Mouse (Mus musculus): ENCODE data around the gene Tcf3.
A peak's percentile ranks its signal among the peaks of the same experiment; 100 is the strongest.

Gene Tcf3

GRCm38 (mm10) chr10:80384115-80384639 lies 49.3 kb downstream of the Tcf3 start:
- no peak for DNase-seq

GRCm38 (mm10) chr10:80383431-80383830 lies 50.0 kb downstream of the Tcf3 start:
- DNase-seq: no peak

GRCm38 (mm10) chr10:80382641-80383365 lies 50.6 kb downstream of the Tcf3 start:
- no peak for DNase-seq

- no peak for DNase-seq
These were observed 55.7 kb downstream of the Tcf3 start for GRCm38 (mm10) chr10:80377716-80378115.

- DNase-seq: peak; percentile 84
These were observed 57.3 kb downstream of the Tcf3 start for GRCm38 (mm10) chr10:80376160-80376559.

GRCm38 (mm10) chr10:80374063-80374462 lies 59.4 kb downstream of the Tcf3 start:
- peak; percentile 75 for DNase-seq

GRCm38 (mm10) chr10:80372706-80373105 lies 60.7 kb downstream of the Tcf3 start:
- no peak for DNase-seq

GRCm38 (mm10) chr10:80371983-80372382 lies 61.5 kb downstream of the Tcf3 start:
- no peak for DNase-seq

- DNase-seq: peak; percentile 68
These were observed 62.0 kb downstream of the Tcf3 start for GRCm38 (mm10) chr10:80371411-80371966.

- no peak for DNase-seq
These were observed 63.3 kb downstream of the Tcf3 start for GRCm38 (mm10) chr10:80369995-80370747.

GRCm38 (mm10) chr10:80368392-80368791 lies 65.1 kb downstream of the Tcf3 start:
- DNase-seq: no peak

- no peak for DNase-seq
These were observed 65.5 kb downstream of the Tcf3 start for GRCm38 (mm10) chr10:80367954-80368353.

GRCm38 (mm10) chr10:80365736-80366135 lies 67.7 kb downstream of the Tcf3 start:
- DNase-seq: no peak

GRCm38 (mm10) chr10:80363734-80364133 lies 69.7 kb downstream of the Tcf3 start:
- no peak for DNase-seq

Data from kidney, adult 11 months (tissue).